Mouse (Mus musculus): Measurements from ENCODE around the gene Trmt112. TPM values are rescaled to one million over a fixed set of nuclear protein-coding genes. Genes with fewer than 3 reads are reported as not detected.

Gene Trmt112
- polyA plus RNA-seq, 1 experiment from 2014 or later, result 123 TPM

Small RNAs within 50 kb of the gene (microRNA-seq; reads per million reads assigned to microRNA genes)
- 1.5 reads per million for gene Mir6990

Other genes with a start within 250 kb of the Trmt112 start
- 8.5 and 9.3 TPM in 2 replicates for gene Rps6ka4, start 69.1 kb upstream of the Trmt112 start, polyA plus RNA-seq (2016; fragmentation: Nextera tagmentation; extraction: Ambion mirVana)
- gene Ccdc88b, start 51.5 kb upstream of the Trmt112 start, polyA plus RNA-seq (2016; fragmentation: Nextera tagmentation; extraction: Ambion mirVana), result 0.59 and 1.6 TPM in 2 replicates
- gene Prdx5, start 408 bp downstream of the Trmt112 start, polyA plus RNA-seq (2016; fragmentation: Nextera tagmentation; extraction: Ambion mirVana), result 198 and 214 TPM in 2 replicates
- gene Esrra, start 12.1 kb downstream of the Trmt112 start, polyA plus RNA-seq (2016; fragmentation: Nextera tagmentation; extraction: Ambion mirVana), result 17.5 and 20.4 TPM in 2 replicates
- 0.91 and 2.0 TPM in 2 replicates for gene Catsperz, start 15.7 kb downstream of the Trmt112 start, polyA plus RNA-seq (2016; fragmentation: Nextera tagmentation; extraction: Ambion mirVana)
- gene Kcnk4, start 24.8 kb downstream of the Trmt112 start, polyA plus RNA-seq (2016; fragmentation: Nextera tagmentation; extraction: Ambion mirVana), result 0.50 and 1.1 TPM in 2 replicates
- 71.9 and 73.8 TPM in 2 replicates for gene Bad, start 32.2 kb downstream of the Trmt112 start, polyA plus RNA-seq (2016; fragmentation: Nextera tagmentation; extraction: Ambion mirVana)
- 43.9 and 45.6 TPM in 2 replicates for gene Gpr137, start 32.8 kb downstream of the Trmt112 start, polyA plus RNA-seq (2016; fragmentation: Nextera tagmentation; extraction: Ambion mirVana)
- 324 and 325 TPM in 2 replicates for gene Ppp1r14b, start 65.3 kb downstream of the Trmt112 start, polyA plus RNA-seq (2016; fragmentation: Nextera tagmentation; extraction: Ambion mirVana)
- 25.7 and 33.4 TPM in 2 replicates for gene Plcb3, start 66.8 kb downstream of the Trmt112 start, polyA plus RNA-seq (2016; fragmentation: Nextera tagmentation; extraction: Ambion mirVana)
- 90.2 and 93.0 TPM in 2 replicates for gene Fkbp2, start 70.8 kb downstream of the Trmt112 start, polyA plus RNA-seq (2016; fragmentation: Nextera tagmentation; extraction: Ambion mirVana)
- gene Vegfb, start 78.0 kb downstream of the Trmt112 start, polyA plus RNA-seq (2016; fragmentation: Nextera tagmentation; extraction: Ambion mirVana), result 33.7 and 37.8 TPM in 2 replicates
- 22.0 and 22.9 TPM in 2 replicates for gene Dnajc4, start 82.9 kb downstream of the Trmt112 start, polyA plus RNA-seq (2016; fragmentation: Nextera tagmentation; extraction: Ambion mirVana)
- 19.5 and 25.2 TPM in 2 replicates for gene Nudt22, start 86.4 kb downstream of the Trmt112 start, polyA plus RNA-seq (2016; fragmentation: Nextera tagmentation; extraction: Ambion mirVana)
- 12.7 and 13.7 TPM in 2 replicates for gene Trpt1, start 86.4 kb downstream of the Trmt112 start, polyA plus RNA-seq (2016; fragmentation: Nextera tagmentation; extraction: Ambion mirVana)
- 6.5 and 6.9 TPM in 2 replicates for gene Fermt3, start 109.8 kb downstream of the Trmt112 start, polyA plus RNA-seq (2016; fragmentation: Nextera tagmentation; extraction: Ambion mirVana)
- gene Stip1, start 130.3 kb downstream of the Trmt112 start, polyA plus RNA-seq (2016; fragmentation: Nextera tagmentation; extraction: Ambion mirVana), result 278 and 294 TPM in 2 replicates
- 3.4 and 5.2 TPM in 2 replicates for gene Macrod1, start 147.1 kb downstream of the Trmt112 start, polyA plus RNA-seq (2016; fragmentation: Nextera tagmentation; extraction: Ambion mirVana)
- 7.0 and 9.9 TPM in 2 replicates for gene Flrt1, start 196.0 kb downstream of the Trmt112 start, polyA plus RNA-seq (2016; fragmentation: Nextera tagmentation; extraction: Ambion mirVana)

All from neural tube, embryonic 12.5 days (tissue).